Mouse (Mus musculus): ENCODE data around the gene Sytl3.

- TF ChIP-seq CTCF (IDR thresholded peaks at IDR 0.05; ENCODE audit: control insufficient read depth, insufficient read depth, insufficient replicate concordance, low read depth, low read length) (no peak), POLR2A (IDR thresholded peaks at IDR 0.05; ENCODE audit: control insufficient read depth, low read depth, low read length) (no peak)
Observed at GRCm38 (mm10) chr17:6757902-6758301, 99.0 kb downstream of the Sytl3 start.
